9 mouse cellular contexts compared by ENCODE assay signal in the genomic region with DNA sequence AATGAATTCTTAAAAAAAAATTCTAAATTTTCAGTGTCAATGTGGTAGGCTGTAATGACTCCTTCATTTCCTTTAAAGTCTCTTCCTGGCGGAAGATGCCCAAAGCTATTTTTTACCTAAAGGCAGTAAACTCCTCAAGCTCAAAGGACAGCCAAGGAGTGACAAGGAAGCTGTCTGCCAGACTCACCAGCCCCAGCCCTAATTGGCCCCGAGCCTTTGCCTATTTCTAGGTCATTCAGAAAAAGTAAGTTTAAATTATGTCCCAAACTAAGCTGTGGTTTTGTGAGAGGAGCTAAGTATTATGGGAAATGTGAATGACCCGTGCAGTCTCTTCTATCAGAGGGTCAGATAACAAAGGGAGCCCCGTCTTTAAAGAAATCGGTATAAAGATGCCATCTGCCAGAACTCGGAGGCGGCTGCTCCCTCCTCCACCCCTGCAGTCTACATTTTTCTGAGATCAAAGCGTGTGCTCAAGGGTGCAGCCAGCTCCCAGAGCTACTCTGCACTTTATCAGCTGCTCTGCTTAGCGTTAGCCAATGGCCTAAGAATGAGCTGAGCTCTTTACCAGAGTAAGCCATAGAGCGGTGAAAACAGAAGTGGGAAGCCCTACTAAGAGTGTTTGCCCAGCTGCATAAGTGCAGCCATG. TPM values are rescaled to one million over a fixed set of nuclear protein-coding genes. Genes with fewer than 3 reads are reported as not detected.
DNase-seq lines count a peak whose midpoint lies in the region; ATAC-seq and TF ChIP-seq lines count a peak whose summit lies in the region.
"Had no signal": no experiment of that assay in that cellular context is flagged by ENCODE, and none has a peak within 500 bp of the region (broad histone marks: within the 10 kb centered on the region; RNA-seq: fewer than 3 reads in every experiment).

No protein-coding gene starts in this region.

- peak overlapping the region; percentile 25; the same call in 1 of the 2 replicates for H3K4me2 ChIP-seq in kidney, postnatal 0 days (ENCODE audit: low read length)
- H3K4me2 ChIP-seq in hindbrain, embryonic 12.5 days (replicated peaks), result 0 out of 2 replicates have a peak overlapping the region, but pooled peaks have one; percentile 8
- H3K4me2 ChIP-seq in neural tube, embryonic 11.5 days (ENCODE audit: low read depth), result no peak overlapping the region

- no peak overlapping the region for H3K27ac ChIP-seq in kidney, postnatal 0 days
- H3K27ac ChIP-seq in hindbrain, embryonic 12.5 days, result peak overlapping the region; percentile 72
- H3K27ac ChIP-seq in neural tube, embryonic 11.5 days (ENCODE audit: low read depth, low read length), result peak overlapping the region; percentile 65

- no peaks in the 10 kb centered on the region for H3K27me3 ChIP-seq in kidney, postnatal 0 days (ENCODE audit: insufficient read depth, low read length)
- no peaks in the 10 kb centered on the region for H3K27me3 ChIP-seq in hindbrain, embryonic 12.5 days
- no peaks in the 10 kb centered on the region for H3K27me3 ChIP-seq in neural tube, embryonic 11.5 days (ENCODE audit: control insufficient read depth, insufficient read depth, low read length)

- H3K9me3 ChIP-seq in kidney, postnatal 0 days (replicated peaks; ENCODE audit: low read length), result no peaks in the 10 kb centered on the region
- H3K9me3 ChIP-seq in hindbrain, embryonic 12.5 days (replicated peaks), result no peaks in the 10 kb centered on the region
- H3K9me3 ChIP-seq in neural tube, embryonic 11.5 days (ENCODE audit: control insufficient read depth, low read length), result no peaks in the 10 kb centered on the region

- H3K4me3 ChIP-seq in kidney, postnatal 0 days (replicated peaks; ENCODE audit: low read depth, low read length), result no peak overlapping the region
- H3K4me3 ChIP-seq in hindbrain, embryonic 12.5 days, result no peak overlapping the region
- H3K4me3 ChIP-seq in neural tube, embryonic 11.5 days (ENCODE audit: low read depth, low read length), result no peak overlapping the region

- peaks cover 6% of the 10 kb centered on the region; the same call in 1 of the 2 replicates for H3K4me1 ChIP-seq in kidney, postnatal 0 days (replicated peaks; ENCODE audit: insufficient read depth, low read length)
- peaks cover 8% of the 10 kb centered on the region for H3K4me1 ChIP-seq in hindbrain, embryonic 12.5 days
- peaks cover 3% of the 10 kb centered on the region; the same call in 1 of the 2 replicates for H3K4me1 ChIP-seq in neural tube, embryonic 11.5 days (ENCODE audit: control insufficient read depth, insufficient read depth, low read length)

- no peak; the same call in 1 of the 2 replicates for ATAC-seq in kidney, postnatal 0 days (replicated peaks; ENCODE audit: low FRiP score, low read depth)
- peak; percentile 64 for ATAC-seq in hindbrain, embryonic 12.5 days (ENCODE audit: low FRiP score)
- ATAC-seq in neural tube, embryonic 11.5 days (ENCODE audit: insufficient read depth, low FRiP score, low TSS enrichment), result peak; percentile 75

- H3K36me3 ChIP-seq in kidney, postnatal 0 days (ENCODE audit: insufficient read depth, low read length), result no peaks in the 10 kb centered on the region
- no peaks in the 10 kb centered on the region for H3K36me3 ChIP-seq in hindbrain, embryonic 12.5 days
- no peaks in the 10 kb centered on the region for H3K36me3 ChIP-seq in neural tube, embryonic 11.5 days (ENCODE audit: control insufficient read depth, insufficient read depth, low read length)
- H3K36me3 ChIP-seq: G1E had no signal

- DNase-seq in kidney, postnatal 0 days (ENCODE audit: low spot score), result peak; percentile 55
- DNase-seq in kidney, adult 11 months, result no peak
- peak; percentile 64 for DNase-seq in embryo, embryonic 11 days
- peak; percentile 49 for DNase-seq in neural tube, embryonic 11.5 days (ENCODE audit: low spot score)
- no peak for DNase-seq in urinary bladder, adult 2 months (ENCODE audit: low spot score)
- no peak for DNase-seq in cerebellum, adult 11-12 months
- DNase-seq in kidney, postnatal 10 days, result no peak

- no peak for TF ChIP-seq CTCF in kidney, postnatal 0 days (IDR thresholded peaks at IDR 0.05; ENCODE audit: low read depth)

- no peak overlapping the region for H3K9ac ChIP-seq in kidney, postnatal 0 days (ENCODE audit: low read depth, low read length)
- no peak overlapping the region for H3K9ac ChIP-seq in hindbrain, embryonic 12.5 days
- H3K9ac ChIP-seq in neural tube, embryonic 11.5 days (ENCODE audit: low read length), result no peak overlapping the region

- WGBS in kidney, postnatal 0 days, result 13% methylated on average over 10 of the region's 10 CpGs
- 17% methylated on average over 10 of the region's 10 CpGs for WGBS in hindbrain, embryonic 12.5 days
- WGBS in neural tube, embryonic 11.5 days, result 10% methylated on average over 10 of the region's 10 CpGs

RNA-seq across cellular contexts. Expression of gene Evl, which starts 7.9 kb away (rescaled TPM):
- 46.5 and 52.6 TPM in 2 replicates for polyA plus RNA-seq in kidney, postnatal 0 days (2015; fragmentation: Nextera tagmentation; extraction: Ambion mirVana)
- 134 and 147 TPM in 2 replicates for polyA plus RNA-seq in hindbrain, embryonic 12.5 days (2016; fragmentation: Nextera tagmentation; extraction: Ambion mirVana)
- 120 and 123 TPM in 2 replicates for polyA plus RNA-seq in neural tube, embryonic 11.5 days (2014; fragmentation: Nextera tagmentation; extraction: Ambion mirVana)
- polyA plus RNA-seq in urinary bladder, adult 2 months (2012; rRNA removed), result 42.4 and 43.9 TPM in 2 replicates
- polyA plus RNA-seq: G1E had no signal

Comparison
In these comparisons a context has a peak if more than half of its experiments do, and no peak if none do; other contexts are left out.
1. DNase-seq: peak in kidney, postnatal 0 days (single experiment), embryo, embryonic 11 days (single experiment) and neural tube, embryonic 11.5 days (single experiment); none in kidney, adult 11 months (single experiment), urinary bladder, adult 2 months (single experiment), cerebellum, adult 11-12 months (single experiment) and kidney, postnatal 10 days (single experiment).